Mouse (Mus musculus) embryonic facial prominence, embryonic 11.5 days (tissue): ENCODE data around the gene Tcf7l2. TPM values are rescaled to one million over a fixed set of nuclear protein-coding genes. Genes with fewer than 3 reads are reported as not detected.
A peak's percentile ranks its signal among the peaks of the same experiment; 100 is the strongest.

Experiments used
- ATAC-seq: fragments of 200-750 bp; cut with Nextera tagmentation; replicated peaks from 2 replicates; pipeline ENCODE4 v1.8.0; 2017; ENCODE audit warnings: low read depth; ENCODE audit not compliant: insufficient number of reproducible peaks, low FRiP score, low TSS enrichment
- DNase-seq: peaks from one replicate; pipeline ENCODE4 v3.0.0-alpha.2; 2015; ENCODE audit warnings: low spot score
- H3K27ac ChIP-seq: fragments of 300-500 bp; sonication (generic); replicated peaks from 2 replicates; pipeline ENCODE4 v1.5.1; 2014; ENCODE audit warnings: mild to moderate bottlenecking, low read depth, low read length, control low read depth
- H3K27me3 ChIP-seq: fragments of 300-500 bp; sonication (generic); 2 replicates; pipeline ENCODE4 v1.6.1; 2014; ENCODE audit warnings: mild to moderate bottlenecking, low read length, moderate library complexity, mixed read lengths; ENCODE audit not compliant: control insufficient read depth, insufficient read depth
- H3K36me3 ChIP-seq: fragments of 300-500 bp; sonication (generic); replicated peaks from 2 replicates; pipeline ENCODE4 v1.6.1; 2014; ENCODE audit warnings: low read depth, mild to moderate bottlenecking, low read length, moderate library complexity, mixed read lengths; ENCODE audit not compliant: control insufficient read depth, insufficient read depth
- H3K4me1 ChIP-seq: fragments of 300-500 bp; sonication (generic); 2 replicates; pipeline ENCODE4 v1.6.1; 2014; ENCODE audit warnings: low read length, mixed read lengths; ENCODE audit not compliant: control insufficient read depth, insufficient read depth
- H3K4me2 ChIP-seq: fragments of 300-500 bp; sonication (generic); 2 replicates; pipeline ENCODE4 v1.6.1; 2014; ENCODE audit warnings: low read depth, mild to moderate bottlenecking, control low read depth, low read length, moderate library complexity
- H3K4me3 ChIP-seq: fragments of 300-500 bp; sonication (generic); 2 replicates; pipeline ENCODE4 v1.5.1; 2014; ENCODE audit warnings: low read depth, low read length, control low read depth
- H3K9ac ChIP-seq: fragments of 300-500 bp; sonication (generic); replicated peaks from 2 replicates; pipeline ENCODE4 v1.6.1; 2014; ENCODE audit warnings: mild to moderate bottlenecking, control low read depth, low read length
- H3K9me3 ChIP-seq: fragments of 300-500 bp; sonication (generic); replicated peaks from 2 replicates; pipeline ENCODE4 v1.6.1; 2016; ENCODE audit warnings: mild to moderate bottlenecking, low read length, inconsistent platforms, mixed read lengths; ENCODE audit not compliant: control insufficient read depth
- WGBS: fragments of 180-500 bp; shearing (Covaris S2); extraction: QIAGEN DNeasy Blood & Tissue Kit; methylation state at CpG from one replicate; pipeline ENCODE4 v1.1.7; 2014; 5-methylcytosine and 5-hydroxymethylcytosine counted together
- polyA plus RNA-seq: library from polyadenylated mRNA; unstranded; fragments of >200 nt; fragmentation: Nextera tagmentation; extraction: Ambion mirVana; gene quantifications from 2 replicates; pipeline ENCODE4 v1.2.1, GENCODE M21; 2014

Gene Tcf7l2
- polyA plus RNA-seq, 1 experiment from 2014 or later, result 107 TPM

DNA sequence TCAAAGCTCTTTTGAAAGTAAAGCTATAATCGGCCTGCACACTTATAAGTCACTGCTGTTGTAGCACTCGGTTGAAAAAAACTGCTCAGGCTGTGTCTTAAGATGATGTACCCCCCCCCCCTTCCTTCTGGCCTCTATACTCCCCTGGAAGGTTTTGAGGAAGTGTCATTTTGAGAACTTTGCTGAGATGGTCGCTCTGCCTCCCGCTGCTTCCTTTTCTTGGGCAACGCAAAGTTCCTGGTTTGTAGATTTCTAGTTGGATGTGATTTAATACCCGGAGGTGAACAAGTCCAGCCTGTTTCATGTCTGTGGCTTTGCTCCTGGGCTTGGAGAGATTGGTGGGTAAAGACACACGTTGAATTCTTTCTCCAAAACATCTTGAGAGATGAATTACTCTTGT, 33.2 kb downstream of the Tcf7l2 start:
- Histone ChIP-seq H3K9me3 (no peaks in the 10 kb centered on the region), H3K27me3 (no peaks in the 10 kb centered on the region), H3K4me1 (no peaks in the 10 kb centered on the region), H3K27ac (no peak overlapping the region), H3K4me3 (no peak overlapping the region), H3K9ac (no peak overlapping the region), H3K36me3 (no peaks in the 10 kb centered on the region), H3K4me2 (no peak overlapping the region)
- WGBS, result 84% methylated on average over 7 of the region's 7 CpGs
- DNase-seq (no peak), ATAC-seq (no peak)

DNA sequence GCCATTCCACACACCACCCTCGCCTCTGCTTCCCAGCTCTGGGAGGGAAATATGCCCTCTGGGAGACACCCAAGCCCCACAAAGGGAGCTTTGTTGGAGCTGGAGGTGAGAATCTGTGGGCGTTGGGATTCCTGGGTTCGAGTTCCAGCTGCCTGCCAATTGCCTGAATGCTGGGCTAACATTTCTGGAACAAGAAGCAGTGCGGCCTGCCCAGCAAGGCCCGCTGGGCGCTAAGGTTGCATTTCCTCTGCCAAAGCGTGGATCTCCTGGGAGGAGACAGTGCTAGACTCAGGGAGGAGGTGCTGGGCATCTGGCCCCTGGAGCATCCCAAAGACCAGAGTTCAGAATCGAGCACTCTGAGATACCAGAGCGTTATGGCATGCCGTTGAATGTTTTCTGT, 38.3 kb downstream of the Tcf7l2 start:
- Histone ChIP-seq H3K4me2 (no peak overlapping the region), H3K27ac (no peak overlapping the region), H3K4me1 (no peaks in the 10 kb centered on the region), H3K9ac (no peak overlapping the region), H3K4me3 (no peak overlapping the region), H3K27me3 (no peaks in the 10 kb centered on the region), H3K36me3 (no peaks in the 10 kb centered on the region), H3K9me3 (no peaks in the 10 kb centered on the region)
- DNase-seq (no peak), ATAC-seq (no peak)
- WGBS, result 61% methylated on average over 10 of the region's 10 CpGs

DNA sequence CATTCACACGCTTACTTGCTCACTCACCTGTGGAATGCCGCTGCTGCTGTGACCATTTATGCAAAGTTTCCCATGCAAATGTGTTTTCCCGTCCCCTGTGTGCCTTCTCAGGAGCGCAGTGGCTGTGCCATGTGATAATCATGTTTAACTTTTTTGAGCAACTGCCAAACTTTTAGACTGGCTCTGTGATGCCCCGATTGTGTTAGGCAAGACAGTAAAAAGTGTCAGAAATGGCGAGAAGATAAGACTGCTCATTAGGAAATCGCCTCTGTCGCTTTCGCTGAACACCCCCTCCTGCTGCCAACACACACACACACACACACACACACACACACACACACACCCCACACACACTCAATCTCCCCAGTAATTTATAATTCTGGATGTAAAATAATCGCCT, 39.5 kb downstream of the Tcf7l2 start:
- WGBS, result 83% methylated on average over 10 of the region's 10 CpGs
- H3K9me3 ChIP-seq, result no peaks in the 10 kb centered on the region
- no peaks in the 10 kb centered on the region for H3K27me3 ChIP-seq
- no peak for DNase-seq
- no peak for ATAC-seq
- H3K4me2 ChIP-seq, result no peak overlapping the region
- no peak overlapping the region for H3K27ac ChIP-seq
- no peaks in the 10 kb centered on the region for H3K4me1 ChIP-seq
- no peaks in the 10 kb centered on the region for H3K36me3 ChIP-seq
- no peak overlapping the region for H3K4me3 ChIP-seq
- H3K9ac ChIP-seq, result no peak overlapping the region

DNA sequence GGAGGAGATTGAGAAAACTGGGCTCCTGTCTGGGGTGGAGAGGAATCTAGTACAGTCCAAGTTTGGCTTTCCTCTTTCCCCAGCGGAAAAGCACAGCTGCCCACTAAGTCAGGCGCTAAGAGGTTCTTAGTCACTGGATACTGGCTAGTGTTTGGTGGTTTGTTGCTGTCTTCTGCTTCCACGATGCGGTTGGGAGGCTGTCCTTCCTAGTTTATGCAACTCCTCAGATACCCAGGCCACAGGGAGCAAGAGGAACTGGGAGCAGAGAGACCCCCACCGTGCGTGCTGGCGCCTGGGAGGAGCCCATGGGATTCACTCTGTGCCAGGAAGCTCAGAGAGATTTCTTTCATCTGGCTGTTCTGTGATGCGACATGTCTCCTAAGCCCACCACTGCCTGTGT, 40.1 kb downstream of the Tcf7l2 start:
- Histone ChIP-seq H3K27me3 (no peaks in the 10 kb centered on the region), H3K9me3 (no peaks in the 10 kb centered on the region), H3K9ac (no peak overlapping the region), H3K36me3 (no peaks in the 10 kb centered on the region), H3K27ac (no peak overlapping the region), H3K4me3 (no peak overlapping the region), H3K4me1 (no peaks in the 10 kb centered on the region), H3K4me2 (no peak overlapping the region)
- no peak for ATAC-seq
- DNase-seq, result no peak
- 64% methylated on average over 8 of the region's 8 CpGs for WGBS

DNA sequence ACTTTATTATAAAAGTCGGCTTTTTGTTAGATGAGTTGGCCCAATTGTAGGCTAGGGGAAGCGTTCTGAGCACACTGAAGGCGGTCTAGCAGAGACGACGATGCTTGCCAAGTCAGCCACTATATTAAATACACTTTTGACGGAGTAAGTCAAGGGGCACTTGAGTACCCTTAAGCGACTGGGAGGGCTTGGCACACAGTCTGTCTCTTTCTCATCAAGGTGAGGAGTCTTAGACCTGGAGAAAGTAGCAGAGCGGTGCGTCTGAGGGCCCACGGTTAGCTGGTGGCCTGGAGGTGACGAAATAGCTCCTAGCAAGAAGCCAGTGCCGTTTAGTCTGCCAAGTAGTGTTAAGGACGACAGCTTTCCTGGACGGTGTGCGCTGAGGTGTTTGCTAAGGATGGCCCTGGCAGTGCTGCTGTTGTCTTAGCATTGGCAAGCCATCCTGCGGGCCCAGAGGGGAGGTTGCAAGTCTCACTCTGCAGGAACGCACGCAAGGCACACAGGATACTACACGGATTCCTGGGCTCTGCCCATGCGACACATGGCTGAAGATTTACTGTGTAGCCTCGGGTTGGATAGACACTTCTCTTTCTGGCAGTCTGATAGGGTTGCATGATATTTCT, 43.3 kb downstream of the Tcf7l2 start:
- DNase-seq (no peak), ATAC-seq (no peak)
- H3K27me3 ChIP-seq, result no peaks in the 10 kb centered on the region
- no peak overlapping the region for H3K27ac ChIP-seq
- no peaks in the 10 kb centered on the region for H3K36me3 ChIP-seq
- no peaks in the 10 kb centered on the region; the same call in 1 of the 2 replicates for H3K4me1 ChIP-seq
- H3K4me3 ChIP-seq, result no peak overlapping the region
- WGBS, result 94% methylated on average over 21 of the region's 21 CpGs
- H3K9me3 ChIP-seq, result no peaks in the 10 kb centered on the region
- H3K9ac ChIP-seq, result no peak overlapping the region
- no peak overlapping the region for H3K4me2 ChIP-seq

DNA sequence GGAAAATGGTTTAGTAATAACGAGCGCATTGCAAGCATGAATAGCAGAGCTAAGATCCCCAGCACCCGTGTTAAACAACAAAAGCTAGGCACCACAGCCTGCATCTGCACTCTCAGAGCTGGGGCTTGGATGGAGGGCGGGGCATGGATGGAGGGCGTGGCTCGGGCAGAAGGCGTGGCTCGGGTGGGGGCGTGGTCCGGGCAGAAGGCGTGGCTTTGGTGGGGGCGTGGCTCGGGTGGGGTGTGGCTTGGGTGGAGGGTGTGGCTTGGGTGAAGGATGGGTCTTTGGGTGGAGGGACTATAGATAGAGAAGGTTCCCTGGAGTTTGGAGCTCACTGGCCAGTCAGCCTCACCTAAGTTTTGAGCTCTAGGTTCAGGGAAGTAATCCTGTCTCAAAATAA, 45.8 kb downstream of the Tcf7l2 start:
- no peaks in the 10 kb centered on the region for H3K9me3 ChIP-seq
- no peak overlapping the region for H3K9ac ChIP-seq
- ATAC-seq (no peak), DNase-seq (no peak)
- H3K36me3 ChIP-seq, result no peaks in the 10 kb centered on the region
- H3K27me3 ChIP-seq, result no peaks in the 10 kb centered on the region
- H3K4me3 ChIP-seq, result no peak overlapping the region
- no peak overlapping the region for H3K27ac ChIP-seq
- H3K4me1 ChIP-seq, result no peaks in the 10 kb centered on the region; the same call in 1 of the 2 replicates
- 83% methylated on average over 13 of the region's 13 CpGs for WGBS
- no peak overlapping the region for H3K4me2 ChIP-seq

DNA sequence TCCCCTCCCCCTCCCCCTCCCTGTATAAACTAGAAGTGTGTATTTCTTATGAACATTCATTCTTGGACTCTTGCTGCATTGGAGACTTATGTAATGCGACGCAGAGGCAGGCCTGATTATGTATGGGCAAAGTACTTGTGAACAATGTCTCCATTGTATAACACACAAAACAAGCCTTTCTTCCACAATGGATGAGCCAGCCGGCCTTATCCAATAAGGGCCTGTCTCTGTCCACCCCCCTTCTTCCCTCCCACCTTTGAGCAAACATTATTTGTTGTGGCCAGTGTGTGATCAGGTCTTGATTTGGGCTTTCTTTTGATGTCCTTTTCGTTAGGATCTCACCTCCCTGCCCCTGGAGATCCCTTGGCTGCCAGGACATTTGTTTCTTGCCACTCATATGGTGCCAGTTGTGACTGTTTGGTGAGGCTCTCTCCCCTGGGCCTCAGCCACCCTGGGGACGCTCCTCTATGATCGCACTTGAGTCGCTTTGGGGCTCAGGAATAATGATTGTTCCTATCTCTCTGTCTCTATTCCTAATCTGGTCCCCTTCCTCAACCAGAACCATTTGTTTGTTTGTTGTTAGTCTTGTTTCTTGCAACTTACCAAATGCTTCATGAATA, 46.8 kb downstream of the Tcf7l2 start:
- Histone ChIP-seq H3K4me1 (no peaks in the 10 kb centered on the region; the same call in 1 of the 2 replicates), H3K4me3 (no peak overlapping the region), H3K27ac (peak overlapping the region; percentile 23; the same call in 1 of the 2 replicates), H3K27me3 (no peaks in the 10 kb centered on the region), H3K9ac (no peak overlapping the region), H3K9me3 (no peaks in the 10 kb centered on the region), H3K36me3 (no peaks in the 10 kb centered on the region), H3K4me2 (no peak overlapping the region)
- peak; percentile 63 for DNase-seq
- 26% methylated on average over 7 of the region's 7 CpGs for WGBS
- ATAC-seq, result peak; percentile 51

DNA sequence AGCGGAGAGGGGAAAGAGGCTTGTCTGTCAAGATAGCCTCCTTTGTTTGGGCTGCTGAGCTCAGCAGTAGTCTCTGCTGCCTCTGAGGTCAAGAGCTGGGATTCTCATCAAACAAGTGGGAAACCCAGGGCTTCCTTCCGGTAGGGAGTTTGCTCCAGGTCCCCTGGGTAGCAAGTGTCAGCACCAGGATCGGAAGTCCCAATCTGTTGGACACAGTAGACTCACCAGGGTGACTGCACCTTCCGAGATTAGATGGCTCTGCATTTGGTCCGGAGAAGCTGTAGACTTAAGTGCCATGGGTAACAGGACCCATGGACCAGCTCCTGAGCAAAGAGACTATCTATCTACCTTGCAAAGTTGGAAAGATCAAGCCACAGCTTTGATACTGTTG, 47.3 kb downstream of the Tcf7l2 start:
- Histone ChIP-seq H3K9ac (no peak overlapping the region), H3K27ac (0 out of 2 replicates have a peak overlapping the region, but pooled peaks have one; percentile 7), H3K36me3 (no peaks in the 10 kb centered on the region), H3K4me3 (no peak overlapping the region), H3K9me3 (no peaks in the 10 kb centered on the region), H3K4me1 (no peaks in the 10 kb centered on the region; the same call in 1 of the 2 replicates), H3K4me2 (no peak overlapping the region), H3K27me3 (no peaks in the 10 kb centered on the region)
- DNase-seq (no peak), ATAC-seq (no peak)
- WGBS, result 39% methylated on average over 5 of the region's 5 CpGs
